20 mouse cellular contexts compared by ENCODE assay signal in the genomic region with DNA sequence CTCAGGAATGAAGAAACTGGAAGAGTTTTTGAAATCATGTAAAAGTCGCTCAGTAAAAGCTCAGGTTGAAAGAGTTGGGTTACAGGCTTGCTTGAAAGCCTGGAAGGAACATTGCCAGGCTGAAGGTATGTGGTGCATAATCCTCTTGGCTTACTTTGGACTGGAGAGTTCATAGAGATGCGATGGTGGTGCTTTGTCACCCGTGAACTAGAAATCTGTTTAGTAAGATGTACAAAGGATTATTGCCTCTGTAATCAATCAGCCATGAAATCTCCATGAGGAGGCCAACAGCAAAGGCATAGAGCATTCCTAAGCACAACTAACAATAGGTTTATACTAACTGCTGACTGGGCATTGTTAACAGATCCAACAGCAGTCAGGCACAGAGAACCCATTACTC. TPM values are rescaled to one million over a fixed set of nuclear protein-coding genes. Genes with fewer than 3 reads are reported as not detected.
A peak's percentile ranks its signal among the peaks of the same experiment; 100 is the strongest.
DNase-seq lines count a peak whose midpoint lies in the region; ATAC-seq lines count a peak whose summit lies in the region.
"Had no signal": no experiment of that assay in that cellular context is flagged by ENCODE, and none has a peak within 500 bp of the region (broad histone marks: within the 10 kb centered on the region; RNA-seq: fewer than 3 reads in every experiment).

No protein-coding gene starts in this region.

- H3K27me3 ChIP-seq in embryonic facial prominence, embryonic 14.5 days (replicated peaks; ENCODE audit: control insufficient read depth, insufficient read depth, low read length): no peaks in the 10 kb centered on the region
- no peaks in the 10 kb centered on the region for H3K27me3 ChIP-seq in embryonic facial prominence, embryonic 10.5 days (replicated peaks; ENCODE audit: low read depth, poor library complexity, severe bottlenecking)
- H3K27me3 ChIP-seq in midbrain, embryonic 11.5 days (ENCODE audit: control insufficient read depth, insufficient read depth, low read length): no peaks in the 10 kb centered on the region
- no peaks in the 10 kb centered on the region for H3K27me3 ChIP-seq in midbrain, embryonic 13.5 days
- H3K27me3 ChIP-seq: CH12.LX; embryonic facial prominence, embryonic 12.5 days; heart, embryonic 12.5 days; hindbrain, embryonic 15.5 days had no signal

- H3K9ac ChIP-seq in embryonic facial prominence, embryonic 14.5 days (ENCODE audit: low read depth, low read length): no peak overlapping the region
- no peak overlapping the region for H3K9ac ChIP-seq in midbrain, embryonic 11.5 days (ENCODE audit: low read length)
- no peak overlapping the region for H3K9ac ChIP-seq in midbrain, embryonic 13.5 days (replicated peaks)
- H3K9ac ChIP-seq: embryonic facial prominence, embryonic 12.5 days; heart, embryonic 12.5 days; hindbrain, embryonic 15.5 days had no signal

- ATAC-seq in embryonic facial prominence, embryonic 14.5 days (ENCODE audit: low read depth): peak; percentile 70; the same call in 1 of the 2 replicates
- 0 out of 2 replicates have a peak, but pooled peaks have one; percentile 44 for ATAC-seq in midbrain, embryonic 11.5 days (ENCODE audit: low FRiP score)
- ATAC-seq in midbrain, embryonic 13.5 days: no peak
- ATAC-seq: activated CD4-positive, CD25-positive, alpha-beta regulatory T cell, adult 4 months; forebrain, embryonic 14.5 days; inflammation-experienced regulatory T-cells, adult 6 months; intestine, postnatal 0 days had no signal

- no peak overlapping the region for H3K27ac ChIP-seq in embryonic facial prominence, embryonic 14.5 days (replicated peaks; ENCODE audit: low read depth, low read length)
- no peak overlapping the region for H3K27ac ChIP-seq in embryonic facial prominence, embryonic 10.5 days (replicated peaks)
- H3K27ac ChIP-seq in midbrain, embryonic 11.5 days (ENCODE audit: low read depth, low read length): no peak overlapping the region
- no peak overlapping the region for H3K27ac ChIP-seq in midbrain, embryonic 13.5 days
- H3K27ac ChIP-seq: embryonic facial prominence, embryonic 12.5 days; gastrocnemius, adult 2 months; hindbrain, embryonic 15.5 days had no signal

- H3K4me3 ChIP-seq in embryonic facial prominence, embryonic 14.5 days (ENCODE audit: low read depth, low read length): no peak overlapping the region
- no peak overlapping the region for H3K4me3 ChIP-seq in embryonic facial prominence, embryonic 10.5 days
- H3K4me3 ChIP-seq in midbrain, embryonic 11.5 days (ENCODE audit: low read depth, low read length): no peak overlapping the region
- no peak overlapping the region for H3K4me3 ChIP-seq in midbrain, embryonic 13.5 days (replicated peaks)
- H3K4me3 ChIP-seq: embryonic facial prominence, embryonic 12.5 days; gastrocnemius, adult 2 months; heart, embryonic 12.5 days; hindbrain, embryonic 15.5 days had no signal

- no peaks in the 10 kb centered on the region for H3K9me3 ChIP-seq in embryonic facial prominence, embryonic 14.5 days (ENCODE audit: control insufficient read depth, low read length)
- no peaks in the 10 kb centered on the region for H3K9me3 ChIP-seq in embryonic facial prominence, embryonic 10.5 days
- H3K9me3 ChIP-seq in midbrain, embryonic 11.5 days (ENCODE audit: control insufficient read depth, low read length): no peaks in the 10 kb centered on the region
- no peaks in the 10 kb centered on the region for H3K9me3 ChIP-seq in midbrain, embryonic 13.5 days
- H3K9me3 ChIP-seq: embryonic facial prominence, embryonic 12.5 days; heart, embryonic 12.5 days; hindbrain, embryonic 15.5 days had no signal

- WGBS in embryonic facial prominence, embryonic 14.5 days: 61% methylated on average over 3 of the region's 3 CpGs
- WGBS in embryonic facial prominence, embryonic 10.5 days: 59% methylated on average over 3 of the region's 3 CpGs
- WGBS in midbrain, embryonic 11.5 days: 32% methylated on average over 3 of the region's 3 CpGs
- WGBS in midbrain, embryonic 13.5 days: 14% methylated on average over 3 of the region's 3 CpGs

- H3K36me3 ChIP-seq in embryonic facial prominence, embryonic 14.5 days (ENCODE audit: control insufficient read depth, insufficient read depth, low read length): no peaks in the 10 kb centered on the region
- H3K36me3 ChIP-seq in embryonic facial prominence, embryonic 10.5 days (replicated peaks): no peaks in the 10 kb centered on the region
- no peaks in the 10 kb centered on the region for H3K36me3 ChIP-seq in midbrain, embryonic 11.5 days (ENCODE audit: control insufficient read depth, insufficient read depth, low read length)
- H3K36me3 ChIP-seq in midbrain, embryonic 13.5 days: no peaks in the 10 kb centered on the region
- H3K36me3 ChIP-seq: embryonic facial prominence, embryonic 12.5 days; heart, embryonic 12.5 days; hindbrain, embryonic 15.5 days had no signal

- H3K4me2 ChIP-seq in embryonic facial prominence, embryonic 14.5 days (ENCODE audit: low read depth, low read length): no peak overlapping the region
- no peak overlapping the region for H3K4me2 ChIP-seq in midbrain, embryonic 11.5 days
- H3K4me2 ChIP-seq in midbrain, embryonic 13.5 days (replicated peaks): no peak overlapping the region
- H3K4me2 ChIP-seq: embryonic facial prominence, embryonic 12.5 days; heart, embryonic 12.5 days; hindbrain, embryonic 15.5 days had no signal

- H3K4me1 ChIP-seq in embryonic facial prominence, embryonic 14.5 days (ENCODE audit: control insufficient read depth, insufficient read depth, low read length): no peaks in the 10 kb centered on the region
- H3K4me1 ChIP-seq in embryonic facial prominence, embryonic 10.5 days: no peaks in the 10 kb centered on the region
- H3K4me1 ChIP-seq in midbrain, embryonic 11.5 days (ENCODE audit: control insufficient read depth, insufficient read depth, low read length): no peaks in the 10 kb centered on the region
- H3K4me1 ChIP-seq in midbrain, embryonic 13.5 days (replicated peaks): no peaks in the 10 kb centered on the region
- H3K4me1 ChIP-seq: embryonic facial prominence, embryonic 12.5 days; hindbrain, embryonic 15.5 days had no signal

- DNase-seq in embryonic facial prominence, embryonic 14.5 days (ENCODE audit: low spot score): peak; percentile 62
- no peak for DNase-seq in embryonic facial prominence, embryonic 10.5 days (ENCODE audit: low spot score)
- DNase-seq in midbrain, embryonic 11.5 days (ENCODE audit: low spot score, missing footprints): no peak
- peak; percentile 11 for DNase-seq in R1 (ENCODE audit: low read depth, low spot score)
- peak; percentile 63 for DNase-seq in retina, embryonic 14.5 days (ENCODE audit: low spot score)
- no peak for DNase-seq in urinary bladder, adult 2 months (ENCODE audit: low spot score)
- DNase-seq in kidney, postnatal 14 days: no peak
- DNase-seq: adrenal gland, postnatal 14 days; cerebellum, adult 2 months; gastrocnemius, adult 2 months; gastrocnemius, postnatal 25 days had no signal

RNA-seq across cellular contexts. Expression of a gene that starts 41.7 kb away (rescaled TPM):
- polyA plus RNA-seq in embryonic facial prominence, embryonic 14.5 days (2014; fragmentation: Nextera tagmentation; extraction: Ambion mirVana): 0.82 and 1.3 TPM in 2 replicates
- polyA plus RNA-seq in embryonic facial prominence, embryonic 10.5 days (2016; fragmentation: Nextera tagmentation; extraction: Ambion mirVana): 0.05 and 0.11 TPM in 2 replicates
- polyA plus RNA-seq in midbrain, embryonic 11.5 days (2014; fragmentation: Nextera tagmentation; extraction: Ambion mirVana): 0.25 and 0.45 TPM in 2 replicates
- 0.26 and 0.36 TPM in 2 replicates for polyA plus RNA-seq in midbrain, embryonic 13.5 days (2015; fragmentation: Nextera tagmentation; extraction: Ambion mirVana)
- polyA plus RNA-seq in urinary bladder, adult 2 months (2012; rRNA removed): 2.7 TPM in 2 replicates

Comparison
In these comparisons a context has a peak if more than half of its experiments do, and no peak if none do; other contexts are left out.
1. DNase-seq: peak in embryonic facial prominence, embryonic 14.5 days (single experiment), R1 (single experiment) and retina, embryonic 14.5 days (single experiment); none in embryonic facial prominence, embryonic 10.5 days (single experiment), midbrain, embryonic 11.5 days (single experiment), urinary bladder, adult 2 months (single experiment) and kidney, postnatal 14 days (single experiment).